Mouse (Mus musculus) cerebellum, adult 8-10 months (tissue): ENCODE results near the gene Ubald1.

Source experiments
- DNase-seq: peaks from one replicate; pipeline ENCODE4 v3.0.0; 2022

Ubald1 gene

GRCm38 (mm10) chr16:4897146-4897730, 17.1 kb upstream of the Ubald1 start:
- no peak for DNase-seq

- no peak for DNase-seq
These were observed 16.3 kb upstream of the Ubald1 start for GRCm38 (mm10) chr16:4896249-4897027.

DNA sequence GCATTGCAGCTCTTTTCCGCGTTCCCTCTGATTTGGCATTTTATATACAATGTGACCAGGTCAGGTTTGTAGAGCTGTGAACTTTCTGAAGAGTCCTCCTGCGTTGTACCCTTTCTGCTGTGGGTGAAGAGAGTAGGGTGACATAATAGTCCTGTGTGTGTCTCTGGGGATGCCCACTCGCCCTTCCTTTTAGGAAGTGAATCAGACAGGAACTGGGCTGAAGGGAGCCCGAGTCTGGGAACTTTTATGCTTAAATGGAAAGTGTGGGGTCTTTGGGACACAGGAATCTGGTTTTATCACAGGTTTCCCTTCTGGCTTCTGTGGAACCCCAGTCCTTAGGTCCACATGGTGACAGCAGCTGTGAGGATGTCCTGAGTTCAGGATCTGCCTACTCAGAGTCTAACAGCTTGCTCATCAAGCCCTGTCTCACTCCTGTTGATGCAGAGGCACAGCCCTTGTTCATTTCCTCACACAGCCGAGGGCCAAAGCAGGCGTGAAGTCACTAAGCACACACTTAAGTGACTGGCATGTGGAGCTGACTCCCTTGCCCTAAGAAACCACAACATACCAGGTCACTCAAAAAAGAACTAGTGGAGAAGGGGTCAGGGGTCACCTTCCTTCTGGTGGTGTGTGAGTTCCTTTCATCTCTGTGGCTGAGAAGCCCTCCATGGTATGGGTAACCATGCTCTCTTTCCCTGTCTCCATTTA, 14.2 kb upstream of the Ubald1 start:
- DNase-seq, result no peak

DNA sequence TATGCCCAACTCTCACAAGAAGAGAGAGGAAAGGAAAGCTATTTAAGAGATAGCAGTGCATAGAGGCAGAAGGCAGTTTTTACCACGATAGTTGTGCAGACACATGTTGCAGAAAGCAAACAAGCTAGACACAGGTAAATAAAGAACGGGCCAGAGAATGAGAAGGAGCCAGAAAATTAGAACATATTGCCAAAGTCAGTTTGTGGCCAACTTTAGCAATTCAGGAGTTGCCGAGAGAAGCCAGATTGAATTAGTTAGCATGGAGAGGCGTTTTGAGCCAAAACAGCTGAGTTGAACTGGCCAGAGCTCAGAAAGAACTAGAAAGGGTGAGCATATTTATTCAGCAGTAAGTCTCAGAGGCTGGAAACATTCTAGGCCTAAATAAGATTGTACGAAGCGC, 12.1 kb upstream of the Ubald1 start:
- no peak for DNase-seq

DNA sequence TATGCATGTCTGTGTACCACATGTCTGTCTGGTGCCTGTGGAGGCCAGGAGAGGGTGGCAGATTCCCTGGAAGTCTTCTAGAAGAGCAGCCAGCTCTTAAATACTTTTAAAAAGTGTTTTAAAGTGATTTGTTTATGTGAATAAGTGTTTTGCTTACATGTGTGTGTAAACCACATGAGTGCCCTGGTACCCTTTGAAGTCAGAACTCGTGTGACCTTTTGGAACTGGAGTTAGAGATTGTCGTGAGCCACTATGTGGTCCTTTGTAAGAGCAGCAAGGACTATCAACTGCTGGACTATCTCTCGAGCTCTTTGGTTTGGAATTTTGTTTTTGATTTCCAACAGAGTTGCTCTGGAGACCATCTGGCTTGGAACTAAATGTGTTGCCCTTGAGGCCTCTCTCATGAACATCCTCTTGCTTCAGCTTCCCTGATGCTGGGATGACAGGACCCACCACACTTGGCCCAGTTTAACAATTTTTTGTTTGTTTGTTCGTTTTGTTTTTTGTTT, 10.1 kb upstream of the Ubald1 start:
- DNase-seq, result no peak

DNA sequence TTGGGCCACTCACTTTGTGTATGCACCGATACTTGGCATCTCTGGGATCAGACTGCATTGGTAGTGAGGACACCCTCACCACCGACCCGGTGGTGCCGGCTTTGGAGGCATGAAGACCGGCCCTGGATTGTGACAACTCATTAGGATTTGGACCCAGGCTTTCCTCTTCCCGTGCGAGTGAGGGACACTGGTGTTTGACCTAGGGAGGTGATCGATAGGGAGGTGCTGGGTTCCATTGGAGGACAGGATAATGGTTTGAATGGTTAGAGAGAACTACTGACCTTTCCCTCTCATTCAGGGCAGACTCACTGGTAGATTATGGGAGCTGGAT, 6.5 kb upstream of the Ubald1 start:
- DNase-seq, result no peak

DNA sequence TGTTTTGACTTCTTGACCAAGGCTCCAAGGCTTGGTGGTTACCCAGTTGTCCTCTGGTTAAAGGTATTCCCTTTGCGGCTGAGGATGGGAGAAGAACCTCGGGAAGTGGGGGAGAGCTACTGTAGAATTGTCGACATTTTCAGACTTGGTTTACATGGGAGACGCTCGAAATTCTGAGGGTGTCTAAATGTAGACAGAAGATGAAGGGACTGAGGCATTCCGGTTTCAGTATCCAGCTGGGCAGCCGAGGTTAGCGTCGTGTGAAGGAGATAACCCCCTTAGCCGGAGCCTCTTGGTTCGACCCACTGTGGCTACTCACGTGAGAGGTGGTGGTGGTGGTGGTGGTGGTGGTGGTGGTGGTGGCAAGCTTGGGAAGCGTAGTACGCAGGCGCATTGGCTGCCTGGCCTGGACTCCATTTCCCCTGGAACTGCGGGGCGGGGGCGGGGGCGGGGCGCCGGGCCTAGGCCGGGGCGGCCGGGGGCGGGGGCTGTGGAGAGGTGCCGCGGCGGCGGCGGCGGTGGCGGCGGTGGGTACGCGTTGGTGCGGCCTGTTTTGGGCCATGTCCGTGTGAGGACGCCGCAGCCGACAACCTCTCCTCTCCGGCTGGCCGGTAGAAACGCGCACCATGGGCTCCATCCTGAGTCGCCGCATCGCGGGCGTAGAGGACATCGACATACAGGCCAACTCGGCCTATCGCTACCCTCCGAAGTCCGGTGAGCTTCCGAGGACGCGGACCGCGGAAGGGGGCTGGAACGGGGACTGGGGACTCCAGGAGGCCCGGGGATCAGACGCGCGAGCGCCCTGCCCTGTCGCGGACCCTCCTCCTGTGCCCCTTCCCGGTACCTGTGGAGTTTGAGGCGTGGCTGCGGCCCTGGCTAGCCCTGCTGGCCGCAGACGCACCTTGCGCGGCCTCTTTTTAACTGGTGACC, 5.9 kb upstream of the Ubald1 start, which contains the start of gene Mgrn1:
Mgrn1 (plus strand) TSS at position 490 of the 930 bp plus-strand sequence.
- peak; percentile 83 for DNase-seq

GRCm38 (mm10) chr16:4884930-4885329, 4.8 kb upstream of the Ubald1 start:
- no peak for DNase-seq

DNA sequence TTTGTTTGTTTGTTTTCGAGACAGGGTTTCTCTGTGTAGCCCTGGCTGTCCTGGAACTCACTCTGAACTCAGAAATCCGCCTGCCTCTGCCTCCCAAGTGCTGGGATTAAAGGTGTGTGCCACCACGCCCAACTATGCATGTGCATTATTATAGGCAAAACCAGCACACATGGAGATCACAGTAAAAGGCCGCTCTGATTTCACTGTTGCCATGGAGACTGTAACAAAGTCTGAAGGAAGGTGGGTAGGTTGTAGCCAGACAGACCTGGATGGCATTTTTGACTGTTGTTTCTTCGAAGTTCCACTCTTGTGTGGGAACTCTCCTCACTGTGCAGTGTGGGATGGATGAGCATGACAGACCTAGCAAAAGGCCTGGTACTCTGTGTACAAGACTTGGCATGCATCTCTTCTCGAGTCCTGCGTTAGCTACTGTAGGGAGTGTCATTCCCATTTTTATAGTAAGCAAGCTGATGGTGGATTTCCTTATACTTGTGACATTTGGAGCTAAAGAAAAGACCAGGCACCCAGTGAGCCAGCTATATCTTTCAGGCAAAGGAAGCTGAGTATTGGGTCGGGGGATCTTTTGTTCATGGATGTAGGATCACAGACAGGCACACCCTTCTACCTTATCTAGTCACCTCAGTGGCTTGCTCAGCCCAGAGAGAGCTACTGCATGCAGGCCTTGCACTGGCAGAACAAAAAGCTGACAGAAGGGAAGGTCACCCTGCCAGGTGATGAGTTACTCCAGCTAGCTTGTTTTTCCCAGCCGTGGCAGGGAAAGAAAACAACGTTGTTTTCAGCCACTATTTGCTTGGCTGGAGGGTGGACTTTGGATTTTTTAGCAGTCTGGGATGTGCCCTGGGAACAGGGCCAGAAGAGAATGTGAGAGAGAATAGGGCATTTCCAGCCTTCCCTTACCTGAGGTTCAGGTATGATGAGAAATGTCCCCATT, 1.6 kb upstream of the Ubald1 start:
- no peak for DNase-seq

DNA sequence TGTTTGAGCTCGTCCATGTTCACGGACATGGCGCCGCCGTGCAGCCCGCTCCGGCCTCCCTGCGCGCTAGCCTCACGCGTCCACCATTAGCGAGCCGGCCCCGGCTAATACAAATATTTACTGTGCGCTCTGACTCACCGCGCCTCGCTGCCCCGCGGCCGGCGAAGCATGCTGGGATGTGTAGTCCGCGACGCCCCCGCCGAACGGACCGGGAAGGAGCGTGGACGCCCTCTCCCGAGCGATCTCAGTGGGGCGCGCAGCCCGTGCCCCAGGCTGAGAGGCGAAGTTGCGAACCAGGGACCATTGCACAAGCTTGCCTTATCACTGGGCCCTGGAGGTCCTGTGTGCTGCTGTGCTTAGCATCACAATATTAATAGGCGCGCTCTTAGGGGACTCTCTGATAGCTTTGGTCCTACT, 399 bp downstream of the Ubald1 start:
- peak; percentile 89 for DNase-seq

DNA sequence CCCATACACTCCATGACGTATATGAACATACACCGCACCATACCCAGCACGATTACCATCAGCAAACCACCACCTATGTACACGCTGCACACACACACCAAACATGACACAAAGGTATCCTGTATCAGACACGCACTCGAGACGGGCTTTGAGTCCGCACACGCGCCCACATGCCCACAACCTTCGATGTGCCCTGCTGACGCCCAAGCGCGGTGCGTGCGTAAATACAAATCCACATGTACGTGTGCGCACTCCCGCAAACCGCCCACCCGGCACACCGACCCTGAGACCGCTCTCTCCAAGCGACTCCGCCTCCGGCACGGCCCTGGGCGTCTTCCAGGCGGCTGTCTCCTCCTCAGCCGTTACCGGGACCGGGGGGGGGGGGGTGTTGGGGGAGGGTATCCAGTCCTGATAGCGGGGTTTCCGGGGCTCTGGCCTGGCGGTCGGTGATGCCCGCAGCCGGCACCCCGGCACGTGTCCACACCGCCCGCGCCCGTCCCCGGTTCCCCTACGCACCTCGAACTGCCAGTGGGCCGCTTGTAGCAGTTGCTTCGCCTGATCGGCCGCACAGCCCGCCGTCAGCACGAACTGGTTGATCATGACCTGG, 911 bp downstream of the Ubald1 start:
- no peak for DNase-seq

DNA sequence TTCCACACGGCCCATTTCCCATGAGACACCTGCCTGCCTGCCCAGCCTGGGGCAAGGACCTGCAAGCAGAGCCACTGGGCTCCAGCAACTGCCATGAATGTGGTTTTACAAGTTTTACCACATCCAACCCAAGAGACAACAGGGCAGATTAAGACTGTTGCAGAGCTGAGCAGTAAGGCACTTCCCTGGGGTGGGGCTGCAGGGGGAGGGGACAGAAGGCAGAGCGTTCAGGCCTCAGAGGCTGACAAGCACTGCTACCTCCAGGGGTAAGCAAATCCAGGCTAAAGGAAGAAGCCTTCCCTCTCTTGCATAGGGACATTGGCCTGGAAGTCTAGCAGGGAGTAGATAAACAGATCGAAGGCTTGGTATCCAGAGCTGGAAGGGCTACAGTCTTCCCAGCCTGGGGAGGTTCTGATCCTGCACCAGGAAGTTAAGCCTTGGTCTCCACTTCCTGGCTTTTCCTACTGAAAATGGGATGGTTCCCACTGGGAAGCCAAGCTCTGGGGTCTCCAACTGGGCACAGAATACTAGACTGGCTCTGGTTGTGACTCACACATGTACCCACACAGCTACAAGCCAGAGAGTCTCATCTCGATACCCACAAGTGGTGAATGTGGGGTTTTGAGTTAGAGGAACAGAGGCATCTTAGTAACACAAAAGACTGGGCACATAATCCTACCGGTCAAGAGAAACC, 1.8 kb downstream of the Ubald1 start:
- DNase-seq, result no peak

DNA sequence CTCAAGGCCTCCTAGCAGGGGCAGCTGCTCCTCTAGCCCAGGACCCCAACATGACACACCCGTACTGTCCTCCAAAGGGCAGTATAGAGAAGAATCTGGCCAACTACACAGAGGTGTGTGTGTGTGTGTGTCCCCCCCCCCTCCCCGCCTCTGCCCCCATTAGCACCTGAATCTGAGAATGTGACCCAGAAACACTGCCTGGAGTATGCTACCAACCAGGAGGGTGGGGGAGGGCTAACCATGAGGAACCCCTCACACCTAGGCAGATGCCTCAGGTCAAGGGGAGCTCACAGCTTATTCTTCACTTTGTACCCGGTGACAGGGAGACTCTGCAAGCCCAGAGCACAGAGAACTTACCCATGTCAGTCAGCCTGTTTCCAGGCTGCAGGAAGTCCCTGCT, 2.4 kb downstream of the Ubald1 start:
- DNase-seq, result no peak

DNA sequence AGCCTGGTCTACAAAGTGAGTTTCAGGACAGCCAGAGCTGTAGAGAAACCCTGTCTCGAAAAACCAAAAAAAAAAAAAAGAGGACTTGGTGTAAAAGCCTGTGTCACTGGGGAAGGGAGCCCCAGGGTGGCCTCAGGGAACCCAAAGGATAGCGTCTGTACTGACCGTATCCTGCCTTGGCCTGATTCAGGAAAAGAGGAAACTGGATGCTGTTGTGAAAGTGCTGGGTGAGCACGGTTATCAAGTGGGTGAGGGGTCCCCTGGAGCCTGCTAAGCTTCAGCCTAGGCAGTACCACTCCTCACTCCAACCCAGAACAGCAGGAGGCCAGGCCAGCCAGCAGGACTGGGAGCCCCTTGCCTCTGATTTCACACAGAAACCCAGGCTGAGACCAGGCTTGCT, 2.9 kb downstream of the Ubald1 start:
- DNase-seq, result no peak

DNA sequence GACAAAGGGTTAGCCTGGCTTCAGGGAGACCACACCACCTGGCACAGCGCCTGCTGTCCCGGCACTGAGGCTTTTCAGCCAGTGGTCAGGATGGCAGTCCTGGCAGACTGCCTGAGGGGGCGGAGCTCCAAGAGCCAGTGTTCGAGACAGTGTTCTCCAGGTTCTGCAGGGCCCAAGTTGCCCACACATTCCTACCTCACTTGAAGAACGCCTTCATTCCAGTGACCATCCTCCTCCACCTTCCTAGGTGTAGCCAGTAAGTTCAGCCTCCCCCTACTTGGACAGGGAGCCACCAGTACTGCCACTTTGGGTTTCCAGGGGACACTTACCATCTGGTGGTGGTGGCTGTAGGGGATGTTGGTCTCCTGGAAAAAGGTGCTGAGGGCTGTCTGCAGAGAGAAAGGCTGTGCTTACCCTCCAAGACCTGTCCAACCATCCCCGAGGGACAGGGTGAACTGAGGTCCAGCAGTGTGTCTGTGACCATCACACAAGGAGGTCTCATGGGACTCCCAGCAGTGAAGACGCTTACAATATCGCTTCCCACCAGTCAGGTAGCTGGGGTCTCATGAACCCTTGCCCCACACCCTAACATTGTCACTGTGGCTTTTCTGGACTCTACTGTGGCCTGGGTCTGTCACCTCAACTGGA, 4.0 kb downstream of the Ubald1 start:
- peak; percentile 57 for DNase-seq

- DNase-seq, result no peak
These were observed 4.7 kb downstream of the Ubald1 start for GRCm38 (mm10) chr16:4875198-4876032.

DNA sequence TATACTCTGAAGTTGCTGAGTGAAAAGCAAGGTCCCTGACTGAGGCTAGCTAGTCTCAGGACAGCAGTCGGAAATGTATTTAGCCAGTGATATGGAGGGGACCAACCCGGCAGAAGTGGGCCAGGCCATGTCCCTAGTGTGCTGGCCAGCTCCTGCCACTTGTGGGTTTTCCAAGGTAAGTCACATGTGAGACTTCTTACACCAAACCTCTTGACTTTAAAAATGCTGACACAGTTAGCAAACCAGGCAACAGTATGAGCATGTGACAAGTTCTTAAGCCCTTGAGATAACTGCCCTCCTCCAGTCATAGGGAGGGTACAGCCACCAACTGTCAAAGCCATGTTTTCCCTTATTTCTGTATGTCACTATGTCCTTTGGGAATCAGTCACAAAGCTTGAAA, 8.2 kb downstream of the Ubald1 start:
- no peak for DNase-seq

DNA sequence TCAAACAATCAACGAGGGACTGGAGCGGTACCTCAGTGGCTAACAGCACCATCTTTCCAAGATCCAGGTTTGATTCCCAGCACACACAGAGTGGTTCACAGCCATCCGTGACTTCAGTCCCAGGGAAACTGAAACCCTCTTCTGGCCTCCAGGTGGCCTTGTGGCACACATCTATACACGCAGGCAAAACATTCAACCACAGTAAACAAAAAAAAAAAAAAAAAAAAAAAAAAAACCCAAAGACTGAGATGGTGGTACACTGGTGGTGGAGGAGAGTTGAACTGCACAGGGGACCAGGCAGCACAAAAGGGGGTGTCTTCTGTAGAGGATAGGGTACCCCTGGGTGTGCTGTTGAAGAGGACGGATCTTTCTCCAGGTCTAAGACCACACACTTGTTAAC, 9.6 kb downstream of the Ubald1 start:
- DNase-seq, result no peak

- no peak for DNase-seq
These were observed 13.9 kb downstream of the Ubald1 start for GRCm38 (mm10) chr16:4866101-4866695.
